Mouse (Mus musculus) liver, embryonic 14.5 days (tissue): ENCODE measurements around the gene Bcl7c.

Source experiments
- CTCF ChIP-seq: IDR thresholded peaks from 2 replicates; pipeline ENCODE4 v1.5.1; 2016; ENCODE audit warnings: antibody characterized with exemption, low read depth, control low read depth
- EP300 ChIP-seq: IDR thresholded peaks from 2 replicates; pipeline ENCODE4 v1.6.1; 2016; ENCODE audit warnings: antibody characterized with exemption, low read depth

GRCm38 (mm10) chr7:127614511-127614890, 94.2 kb downstream of the Bcl7c start:
- TF ChIP-seq CTCF = no peak
- no peak for TF ChIP-seq EP300
